Mouse (Mus musculus) lung, adult 2 months (tissue): ENCODE measurements around the gene Pfkl. TPM values are rescaled to one million over a fixed set of nuclear protein-coding genes. Genes with fewer than 3 reads are reported as not detected.

ENCODE experiments used
- DNase-seq: peaks from one replicate; pipeline ENCODE4 v3.0.0; 2022
- H3K4me1 ChIP-seq: fragments of 200-500 bp; 2 replicates; pipeline ENCODE4 v1.6.1; 2011; ENCODE audit warnings: low read length; ENCODE audit not compliant: control insufficient read depth, insufficient read depth
- H3K4me3 ChIP-seq: fragments of 200-500 bp; replicated peaks from 2 replicates; pipeline ENCODE3; 2011; ENCODE audit warnings: low read depth, mild to moderate bottlenecking, control low read depth, low read length; ENCODE audit errors: extremely low read depth
- CTCF ChIP-seq: fragments of 200-500 bp; IDR thresholded peaks from 2 replicates; pipeline ENCODE4 v1.5.1; 2011; ENCODE audit warnings: mild to moderate bottlenecking, low read length, control low read depth; ENCODE audit not compliant: insufficient read depth
- POLR2A ChIP-seq: fragments of 200-500 bp; IDR thresholded peaks from 2 replicates; pipeline ENCODE4 v1.6.1; 2011; ENCODE audit warnings: low read depth, mild to moderate bottlenecking, control low read depth, low read length, borderline replicate concordance; ENCODE audit errors: extremely low read depth
- WGBS: fragments of 180-500 bp; shearing (Covaris S2); methylation state at CpG from one replicate; pipeline ENCODE4 v1.1.7; 2018; 5-methylcytosine and 5-hydroxymethylcytosine counted together
- polyA plus RNA-seq: library from polyadenylated mRNA; depleted of rRNA; stranded (reverse); fragments of >200 nt; gene quantifications from 2 replicates; pipeline ENCODE4 v1.2.3, GENCODE M21; 2012

The Pfkl gene
- polyA plus RNA-seq, 1 experiment = 70.0 TPM

GRCm38 (mm10) chr10:78001796-78002195 lies 8.1 kb downstream of the Pfkl start:
- H3K4me1 ChIP-seq = no peaks in the 10 kb centered on the region
- TF ChIP-seq POLR2A = no peak
- no peak for DNase-seq
- H3K4me3 ChIP-seq = no peak overlapping the region
- whole genome bisulfite sequencing = 87% methylated on average over 11 of the region's 11 CpGs

GRCm38 (mm10) chr10:78000200-78000599 lies 9.7 kb downstream of the Pfkl start:
- TF ChIP-seq POLR2A (no peak), CTCF (no peak)
- H3K4me1 ChIP-seq = no peaks in the 10 kb centered on the region
- no peak overlapping the region for H3K4me3 ChIP-seq
- WGBS = 94% methylated on average over 5 of the region's 5 CpGs
- no peak for DNase-seq

- TF ChIP-seq POLR2A = no peak
- no peak for TF ChIP-seq CTCF
- H3K4me1 ChIP-seq = no peaks in the 10 kb centered on the region
- 93% methylated on average over 3 of the region's 3 CpGs for WGBS
- H3K4me3 ChIP-seq = no peak overlapping the region
- no peak for DNase-seq
These were observed 14.2 kb downstream of the Pfkl start for GRCm38 (mm10) chr10:77995639-77996038.

- 87% methylated on average over 5 of the region's 5 CpGs for WGBS
- H3K4me3 ChIP-seq = no peak overlapping the region
- no peak for DNase-seq
- H3K4me1 ChIP-seq = no peaks in the 10 kb centered on the region
- no peak for TF ChIP-seq CTCF
- TF ChIP-seq POLR2A = no peak
These were observed 24.1 kb downstream of the Pfkl start for GRCm38 (mm10) chr10:77985775-77986174.

- peak; percentile 64 for DNase-seq
- Histone ChIP-seq H3K4me3 (no peak overlapping the region), H3K4me1 (no peaks in the 10 kb centered on the region)
- WGBS = 2% methylated on average over 4 of the region's 4 CpGs
- TF ChIP-seq POLR2A (no peak), CTCF (peak; percentile 82)
These were observed 25.2 kb downstream of the Pfkl start for GRCm38 (mm10) chr10:77984660-77985059.

DNA sequence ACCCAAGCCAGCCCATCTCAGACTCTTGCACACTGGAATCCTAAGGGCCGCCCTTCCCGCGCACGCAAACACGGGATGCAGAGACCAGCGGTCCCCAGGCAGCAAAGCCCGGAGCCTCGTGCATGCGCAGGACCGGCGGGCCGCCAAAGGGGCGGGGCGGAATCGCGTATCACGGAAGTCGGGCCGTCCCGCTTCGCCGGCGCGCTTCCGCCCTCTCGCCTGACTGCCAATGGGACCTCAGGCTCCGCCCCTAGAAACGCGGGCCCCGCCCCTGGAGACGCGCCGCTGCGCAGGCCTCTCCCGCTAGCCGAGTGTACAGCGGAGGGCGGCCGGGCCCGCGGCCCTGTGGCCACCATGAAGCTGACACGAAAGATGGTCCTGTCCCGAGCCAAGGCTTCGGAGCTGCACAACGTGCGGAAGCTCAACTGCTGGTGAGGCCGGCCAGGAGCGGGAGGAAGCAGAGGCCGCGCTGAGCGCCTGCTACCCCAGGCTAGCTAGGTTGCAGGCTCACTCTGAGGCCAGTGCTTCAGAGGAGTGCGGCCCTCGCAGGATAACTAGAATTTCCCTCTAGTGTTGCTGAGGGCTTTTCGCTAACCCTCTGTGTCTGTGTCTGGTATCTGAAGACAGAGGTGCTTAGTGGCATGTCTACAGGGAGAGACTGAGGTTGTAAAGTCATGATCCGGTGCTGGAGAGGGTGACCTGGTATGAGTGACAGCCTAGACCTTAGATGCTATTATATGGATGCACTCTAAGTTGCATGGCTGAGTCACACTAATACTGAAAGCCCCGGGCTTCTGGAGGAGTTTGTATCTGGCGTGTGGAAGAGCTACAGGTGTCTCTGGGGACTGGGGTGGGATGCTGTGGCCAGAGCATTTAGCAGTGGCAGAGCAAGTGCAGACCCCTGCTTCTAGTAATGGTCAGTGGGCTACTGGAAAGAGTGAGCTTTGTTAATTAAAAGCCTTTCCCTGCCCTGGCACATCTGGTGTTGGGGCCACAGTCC lies 31.2 kb downstream of the Pfkl start, which contains the start of gene 1810043G02Rik:
1810043G02Rik (plus strand) TSS at position 174 of the 1,000 bp plus-strand sequence.
- 2% methylated on average over 57 of the region's 57 CpGs for WGBS
- peaks cover 5% of the 10 kb centered on the region; the same call in 1 of the 2 replicates for H3K4me1 ChIP-seq
- peak within 1 kb of the TSS; percentile 89 for H3K4me3 ChIP-seq
- TF ChIP-seq CTCF (no peak), POLR2A (no peak)
- DNase-seq = peak; percentile 100

DNA sequence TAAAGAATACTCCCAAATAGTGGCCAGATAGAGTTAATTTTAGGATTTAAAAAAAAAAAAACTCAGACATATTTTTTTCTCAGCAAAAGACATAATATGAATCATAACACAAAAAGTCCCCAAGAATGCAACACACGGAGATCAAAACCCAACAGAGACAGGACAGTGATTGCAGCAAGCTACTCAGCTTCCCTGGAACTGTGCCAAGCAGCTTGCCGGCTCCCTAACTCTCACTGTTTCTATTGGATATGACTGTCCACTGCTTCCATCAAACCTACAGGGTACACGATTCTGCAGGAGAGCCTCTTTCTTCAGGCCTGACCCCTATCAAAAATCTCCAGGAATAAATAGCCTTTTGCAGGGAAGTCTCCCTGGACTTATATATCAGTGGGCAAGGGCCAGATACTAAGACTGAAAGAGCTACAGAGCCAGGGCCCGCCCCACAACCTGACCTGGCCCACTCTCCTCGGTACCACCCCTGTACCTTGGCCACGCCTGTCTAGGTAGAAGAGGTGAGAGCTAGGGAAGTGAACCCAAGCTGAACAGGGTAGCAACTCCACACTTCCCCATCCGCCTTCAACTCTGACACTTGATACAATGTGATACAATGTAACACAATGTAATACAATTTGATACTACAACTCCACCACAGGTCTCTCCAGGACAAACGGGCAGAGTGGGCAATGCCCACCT lies 33.3 kb downstream of the Pfkl start:
- 61% methylated on average over 8 of the region's 8 CpGs for WGBS
- no peak for DNase-seq
- H3K4me1 ChIP-seq = peaks cover 5% of the 10 kb centered on the region; the same call in 1 of the 2 replicates
- TF ChIP-seq POLR2A (no peak), CTCF (no peak)
- no peak overlapping the region for H3K4me3 ChIP-seq

- DNase-seq = no peak
- Histone ChIP-seq H3K4me1 (peaks cover 5% of the 10 kb centered on the region; the same call in 1 of the 2 replicates), H3K4me3 (no peak overlapping the region)
- TF ChIP-seq CTCF (no peak), POLR2A (no peak)
- WGBS = 10% methylated on average over 4 of the region's 4 CpGs
These were observed 34.2 kb downstream of the Pfkl start for GRCm38 (mm10) chr10:77975653-77976052.

- DNase-seq = no peak
- H3K4me3 ChIP-seq = no peak overlapping the region
- TF ChIP-seq POLR2A = no peak
- TF ChIP-seq CTCF = no peak
- WGBS = 59% methylated on average over 5 of the region's 5 CpGs
- H3K4me1 ChIP-seq = peaks cover 5% of the 10 kb centered on the region; the same call in 1 of the 2 replicates
These were observed 35.1 kb downstream of the Pfkl start for GRCm38 (mm10) chr10:77974811-77975210.
